Mouse (Mus musculus) E14TG2a.4 (cell line): Measurements from ENCODE around the gene Srgap1.

Experiments used
- CTCF ChIP-seq: conservative IDR thresholded peaks from 2 replicates; pipeline ENCODE4 v1.5.1; 2014; ENCODE audit warnings: low read length
- POU5F1 ChIP-seq: IDR thresholded peaks from 2 replicates; pipeline ENCODE4 v1.6.1; 2014; ENCODE audit warnings: low read length, borderline replicate concordance

DNA sequence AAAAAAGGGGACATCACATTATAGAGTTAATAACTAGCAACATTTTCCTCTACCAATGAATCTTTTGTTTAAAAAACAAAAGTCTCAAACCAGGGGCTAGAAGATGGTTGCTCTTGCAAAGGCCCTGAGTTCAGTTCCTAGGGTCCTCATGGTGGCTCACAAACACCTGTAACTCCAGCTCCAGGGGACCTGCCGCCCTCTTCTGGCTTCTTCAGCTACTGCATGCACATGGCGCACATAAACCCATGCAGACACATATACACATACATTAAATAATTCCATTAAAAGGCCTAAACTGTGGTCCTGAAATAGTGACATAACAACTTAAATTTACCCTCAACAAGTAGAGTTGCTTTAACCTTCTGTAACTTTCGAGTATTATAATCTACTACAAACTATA, 178.9 kb downstream of the Srgap1 start:
- peak; percentile 67 for TF ChIP-seq CTCF
- TF ChIP-seq POU5F1, result no peak
